Mouse (Mus musculus): ENCODE data around the gene Exosc10.

Exosc10 gene

DNA sequence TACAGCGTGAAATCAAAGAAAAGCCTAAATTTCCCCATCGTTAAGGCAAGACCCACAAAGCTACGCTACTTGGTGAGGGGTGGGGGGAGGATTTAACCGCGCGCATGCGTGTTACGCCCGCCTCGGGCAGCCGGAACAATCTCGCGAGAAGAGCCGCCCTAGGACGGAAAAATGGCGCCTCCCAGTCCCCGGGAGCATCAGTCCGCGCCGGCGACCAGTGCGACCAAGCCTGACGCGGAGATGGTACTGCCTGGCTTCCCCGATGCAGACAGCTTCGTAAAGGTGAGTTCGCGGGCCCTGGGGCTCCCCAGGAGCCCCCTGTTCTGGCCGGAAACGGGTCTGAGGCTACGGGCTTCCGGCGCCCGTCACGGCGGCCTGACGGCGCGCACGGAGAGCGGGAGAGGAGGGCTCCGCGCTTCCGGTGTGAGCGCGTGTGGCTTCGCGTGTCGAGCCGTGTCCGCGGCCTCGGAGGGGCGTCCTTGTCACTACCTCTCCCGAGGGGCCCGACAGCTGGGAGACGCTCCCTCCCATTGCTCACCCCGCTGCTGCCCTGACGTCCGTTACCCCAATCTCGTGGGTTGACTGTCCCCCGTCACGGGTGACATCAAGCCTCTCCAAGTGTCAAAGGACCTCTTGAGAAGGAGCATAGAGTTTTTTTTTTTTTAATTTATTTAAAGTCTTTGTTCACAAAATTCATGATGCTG is at the start of gene Exosc10:
Exosc10 (plus strand) TSS at position 133 of the 704 bp plus-strand sequence.
- in situ Hi-C loops (cut with MseI, MboI) = no loop called here

DNA sequence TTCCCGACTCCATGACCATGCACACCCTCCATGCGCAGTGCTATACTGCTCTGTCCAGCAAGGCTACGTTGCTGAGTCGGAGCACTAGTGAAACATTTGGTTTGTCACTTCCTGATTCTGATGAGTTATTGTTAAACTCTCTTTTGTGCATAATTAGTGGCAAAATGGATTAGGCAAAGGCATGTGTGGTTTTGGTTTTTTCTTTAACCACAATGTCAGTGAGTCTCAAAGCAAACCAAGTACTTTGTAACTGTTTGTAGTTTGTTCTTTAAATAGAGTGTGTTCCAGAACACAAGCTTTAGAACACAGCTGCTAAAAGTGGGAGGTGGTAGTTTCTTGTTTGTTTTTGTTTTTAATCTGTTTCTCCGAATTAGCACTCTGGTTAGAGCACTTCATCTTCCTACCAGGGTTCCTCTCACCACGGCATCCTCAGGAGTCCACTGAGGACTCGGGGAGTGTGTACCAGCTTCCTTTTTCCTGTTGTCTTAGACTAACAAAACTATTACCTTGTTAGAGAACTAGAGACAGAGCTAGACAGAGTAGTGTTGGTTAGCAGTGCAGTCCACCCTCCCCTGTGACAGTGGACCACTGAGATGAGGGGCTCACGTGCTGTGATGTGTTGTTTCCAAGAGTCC is 48.7 kb upstream of the Exosc10 start:
- in situ Hi-C loops (cut with MseI, MboI) = no loop called here

DNA sequence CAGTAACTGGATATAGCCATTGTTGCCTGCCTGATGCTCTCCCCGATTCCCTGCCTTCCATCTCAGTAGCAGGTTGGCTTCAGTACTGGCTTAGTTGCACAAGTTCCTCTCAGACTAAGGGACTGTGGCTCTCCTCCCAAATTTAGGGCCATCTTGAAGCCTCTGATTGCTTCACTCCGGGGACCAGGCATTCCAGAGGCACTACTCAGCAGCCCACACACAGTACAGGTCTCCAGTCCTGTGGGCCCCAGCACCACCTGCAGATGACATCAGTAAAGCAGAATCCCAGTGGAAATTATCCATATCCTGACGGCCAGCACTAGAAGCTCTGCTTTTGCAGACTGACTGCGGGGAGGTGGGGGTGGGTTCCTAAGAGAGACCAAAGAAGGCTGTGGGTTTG is 47.5 kb upstream of the Exosc10 start:
- in situ Hi-C loops (cut with MseI, MboI) = no loop called here

DNA sequence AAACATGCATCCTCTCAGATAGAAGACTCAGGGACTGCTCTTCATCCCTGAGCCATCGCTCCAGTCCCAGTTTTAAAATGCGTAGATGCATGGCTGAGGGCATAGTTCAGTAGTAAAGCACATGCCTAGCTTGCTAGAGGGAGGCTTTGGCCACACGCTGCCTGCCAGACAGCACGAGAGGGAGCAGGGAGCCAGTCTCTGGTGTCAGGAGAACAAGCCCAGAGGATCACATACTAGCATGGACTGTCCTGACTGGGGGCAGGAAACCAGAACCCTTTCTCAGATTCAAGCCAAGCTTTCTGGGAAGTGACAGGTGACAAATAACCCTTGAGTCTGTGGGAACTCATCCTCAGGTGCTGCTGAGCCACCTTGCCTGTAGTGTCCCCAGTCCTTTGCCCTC is 46.9 kb upstream of the Exosc10 start:
- in situ Hi-C loops (cut with MseI, MboI) = no loop called here

DNA sequence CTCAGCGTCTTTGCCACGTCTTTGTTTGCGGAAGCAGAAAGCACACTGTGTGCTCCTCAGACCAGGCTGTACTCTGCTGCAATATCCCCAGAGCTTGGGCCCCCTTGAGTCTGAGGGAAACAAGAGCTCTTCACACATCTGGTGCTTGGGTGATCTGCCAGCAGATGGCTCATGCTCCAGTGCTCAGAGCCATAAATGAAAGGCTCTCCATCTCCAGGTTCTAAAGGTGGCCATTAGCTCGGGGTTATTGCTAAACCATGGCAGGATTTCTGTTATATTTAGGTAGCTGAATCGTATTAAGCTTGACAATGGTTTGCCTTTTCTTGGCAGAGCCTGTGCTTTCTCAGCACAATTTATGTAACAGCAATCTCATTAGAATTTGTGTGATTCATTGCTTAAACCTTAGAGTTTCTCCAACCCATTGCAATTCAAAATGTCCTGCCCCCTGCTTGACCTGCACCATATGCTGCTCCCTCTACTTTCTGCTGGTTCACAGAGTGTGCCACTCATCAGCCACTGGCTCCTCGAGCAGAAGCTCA is 45.1 kb upstream of the Exosc10 start:
- in situ Hi-C loops (cut with MseI, MboI) = no loop called here

DNA sequence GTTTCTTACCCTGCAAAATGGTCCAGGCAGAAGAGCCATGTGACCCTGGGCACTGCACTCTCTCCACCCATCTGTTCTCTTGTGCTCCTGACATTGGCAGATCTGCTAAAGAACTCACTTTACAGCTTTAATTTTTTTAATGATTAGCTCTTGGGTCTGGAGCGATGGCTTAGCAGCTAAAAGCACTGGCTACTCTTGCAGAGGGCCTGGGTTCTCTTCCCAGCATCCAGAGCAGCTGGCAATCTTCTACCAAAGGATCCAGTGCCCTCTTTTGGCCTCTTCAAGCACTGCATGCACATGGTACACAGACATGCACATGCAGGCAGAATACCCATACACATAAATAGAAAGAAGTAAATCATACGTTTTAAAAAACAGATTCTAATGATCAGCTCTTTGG is 42.9 kb upstream of the Exosc10 start:
- in situ Hi-C loops (cut with MseI, MboI) = no loop called here

DNA sequence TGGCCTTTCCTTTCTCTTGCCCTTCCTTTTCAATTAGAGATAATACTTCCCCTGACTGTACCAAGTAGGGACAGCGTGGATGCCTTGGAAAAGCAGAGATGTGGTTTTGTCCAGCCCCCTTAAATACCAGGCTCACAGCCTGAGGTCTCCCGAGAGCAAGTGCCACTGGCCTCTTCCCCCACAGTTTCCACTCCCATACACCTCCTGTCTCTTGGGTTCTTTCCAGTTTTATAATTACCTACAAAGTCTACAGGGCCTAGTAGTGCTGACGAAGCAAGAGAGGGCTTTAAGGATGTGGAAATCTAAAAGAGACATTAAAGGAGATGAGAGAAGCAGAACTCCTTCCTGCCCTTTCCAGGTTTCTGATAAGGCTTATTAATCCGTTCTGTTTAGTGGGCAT is 40.4 kb upstream of the Exosc10 start:
- in situ Hi-C loops (cut with MseI, MboI) = no loop called here

DNA sequence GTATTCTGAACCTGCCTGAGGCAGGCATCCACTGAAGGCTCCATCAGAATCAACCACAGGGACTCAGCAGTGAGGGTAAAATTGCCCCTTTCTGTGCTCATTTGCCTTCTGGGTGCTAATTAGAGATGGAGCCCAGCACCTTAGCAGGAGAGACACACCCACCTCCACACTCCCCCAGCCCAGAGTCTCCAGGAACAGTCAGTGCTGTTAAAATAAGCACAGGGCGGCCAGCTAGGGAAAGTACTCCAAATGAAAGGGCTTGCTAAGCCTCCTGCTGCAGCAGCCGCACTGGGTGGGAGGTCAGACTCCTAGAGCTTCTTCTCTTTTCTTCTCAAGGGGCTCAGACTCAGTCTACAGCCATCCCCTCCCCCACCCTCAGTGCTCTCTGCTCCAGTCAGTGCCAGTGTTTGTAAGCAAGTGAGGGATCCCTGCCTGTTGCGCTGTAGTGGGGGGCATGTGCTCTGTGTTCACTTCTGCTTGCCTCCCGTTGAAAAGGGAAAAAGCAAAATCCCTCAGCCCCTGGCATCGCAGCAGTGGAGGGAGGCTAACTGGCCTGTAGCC is 39.9 kb upstream of the Exosc10 start:
- in situ Hi-C loops (cut with MseI, MboI) = no loop called here

DNA sequence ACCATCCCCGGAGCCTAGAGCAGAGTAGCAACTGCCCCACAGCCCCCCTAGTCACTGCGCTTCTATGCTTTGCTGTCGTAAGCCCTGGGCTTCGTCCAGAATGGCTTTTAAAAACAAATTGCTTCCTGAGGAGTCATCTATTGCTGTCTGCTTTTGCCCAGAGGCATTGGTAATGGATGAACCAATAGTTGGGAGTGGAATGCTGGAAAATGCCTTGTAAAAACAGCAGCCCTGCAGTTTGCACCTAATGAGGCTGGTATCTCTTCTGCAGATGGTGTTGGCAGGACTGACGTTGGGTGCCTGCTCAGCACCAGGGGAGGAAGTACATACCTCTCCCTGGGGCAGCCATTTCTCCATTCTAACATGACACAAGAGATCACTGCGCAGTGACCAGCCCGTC is 34.7 kb upstream of the Exosc10 start:
- in situ Hi-C loops (cut with MseI, MboI) = no loop called here

DNA sequence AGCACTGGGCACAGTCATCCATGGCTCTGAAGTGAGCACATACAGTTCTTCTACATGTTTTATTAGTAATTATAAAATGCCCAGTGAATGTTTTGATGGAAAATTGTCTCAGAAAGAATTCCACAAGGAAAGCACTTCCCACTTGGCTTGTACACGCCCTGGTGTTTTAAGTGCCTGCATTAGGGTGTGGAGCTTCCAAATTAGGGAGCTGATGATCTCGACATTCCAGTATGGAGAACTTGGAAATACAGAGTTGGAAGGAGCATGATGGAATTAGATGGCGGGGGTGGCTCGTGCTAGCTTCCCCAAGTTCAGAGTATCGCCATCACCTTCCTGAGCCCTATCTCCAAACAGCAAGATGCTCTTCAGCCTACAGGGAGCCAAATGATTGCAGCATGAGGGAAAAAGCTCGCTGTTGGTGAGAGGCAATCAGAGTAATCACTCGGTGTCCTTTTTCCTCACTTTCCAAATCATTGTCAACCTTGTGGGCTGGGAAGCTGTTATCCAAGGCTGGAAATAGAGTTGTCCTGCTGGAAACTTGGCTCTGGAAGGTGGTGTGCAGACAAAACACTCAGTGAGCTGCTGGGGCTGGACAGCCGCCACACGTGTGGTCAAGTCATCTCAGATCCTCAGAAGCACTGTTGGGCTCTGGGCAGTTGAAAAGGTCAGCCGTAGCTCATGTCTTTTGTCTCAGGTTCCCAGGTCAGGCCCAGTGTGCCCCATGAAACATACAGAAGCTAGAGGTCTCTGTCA is 30.9 kb upstream of the Exosc10 start:
- in situ Hi-C loops (cut with MseI, MboI) = no loop called here

DNA sequence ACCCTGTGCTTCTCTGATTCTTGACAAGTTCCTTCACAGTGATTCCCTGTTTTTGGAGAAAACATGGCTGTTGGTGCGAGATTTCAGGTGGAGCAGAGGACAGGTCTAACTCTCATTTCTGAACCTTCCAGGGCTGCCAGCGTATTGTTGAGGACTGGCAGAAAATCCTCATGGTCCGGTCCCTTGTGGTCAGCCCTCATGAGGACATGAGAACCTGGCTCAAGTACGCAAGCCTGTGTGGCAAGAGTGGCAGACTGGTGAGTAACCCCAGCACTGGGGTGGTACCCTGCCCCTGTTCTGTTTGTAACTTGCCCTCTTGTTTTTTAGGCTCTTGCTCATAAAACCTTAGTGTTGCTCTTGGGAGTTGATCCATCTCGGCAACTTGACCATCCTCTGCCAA is 27.9 kb upstream of the Exosc10 start:
- in situ Hi-C loops (cut with MseI, MboI) = no loop called here

DNA sequence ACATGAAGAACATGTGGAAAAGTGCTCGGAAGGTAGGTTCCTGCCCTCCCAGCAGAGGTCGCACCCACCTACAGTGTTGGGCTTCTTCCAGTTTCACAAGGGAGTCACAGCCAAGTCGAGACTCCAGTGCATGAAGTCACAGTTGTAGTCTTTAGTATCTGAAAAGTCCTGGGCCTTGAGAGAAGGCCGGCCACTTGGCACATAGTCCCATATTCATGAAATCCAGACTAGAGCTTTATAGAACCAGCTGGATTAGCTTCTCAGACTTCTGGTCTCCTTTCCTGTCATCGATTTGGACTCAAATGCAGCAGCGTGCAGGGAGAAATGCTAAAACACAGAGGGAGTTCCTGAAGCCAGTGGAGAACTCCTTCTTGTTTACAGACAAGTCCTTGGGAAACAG is 27.5 kb upstream of the Exosc10 start:
- in situ Hi-C loops (cut with MseI, MboI) = no loop called here

DNA sequence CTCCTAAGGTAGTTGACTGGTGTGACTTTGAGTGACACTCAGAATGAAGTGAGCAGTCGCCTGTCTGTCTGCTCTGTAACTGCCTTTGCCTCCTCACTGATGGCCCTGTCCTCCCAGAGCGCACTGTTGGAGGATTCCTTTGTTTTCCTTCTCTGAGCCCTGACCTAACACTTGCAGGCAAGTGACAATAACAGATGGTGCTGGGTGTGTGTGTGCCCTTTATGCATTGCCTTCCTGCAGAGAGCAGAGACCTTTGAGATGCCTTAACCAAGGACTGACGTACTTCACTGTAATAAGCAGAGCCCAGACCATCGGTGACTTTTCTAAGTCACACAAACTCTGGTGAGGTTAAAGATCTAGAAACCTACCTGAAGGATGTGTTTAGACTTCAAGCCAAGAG is 26.9 kb upstream of the Exosc10 start:
- in situ Hi-C loops (cut with MseI, MboI) = no loop called here

DNA sequence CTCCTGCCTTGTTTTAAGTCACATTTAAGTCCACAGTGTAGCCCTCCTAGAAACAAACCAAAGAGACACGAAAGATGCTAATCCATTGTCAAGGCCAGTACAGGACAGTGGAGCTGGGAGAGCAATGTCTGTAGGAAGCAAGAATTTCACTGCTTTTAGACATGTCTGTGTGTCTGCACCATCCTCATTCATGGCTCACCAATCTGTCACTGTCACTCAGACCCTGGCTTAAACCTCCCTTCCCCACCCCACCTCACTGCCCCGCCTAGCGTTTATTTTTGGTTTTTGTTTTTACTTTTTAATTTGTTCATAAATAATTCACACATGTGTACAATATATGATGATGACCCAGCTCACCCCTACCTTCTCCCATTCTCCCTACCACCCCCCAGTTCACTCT is 25.7 kb upstream of the Exosc10 start:
- in situ Hi-C loops (cut with MseI, MboI) = no loop called here

DNA sequence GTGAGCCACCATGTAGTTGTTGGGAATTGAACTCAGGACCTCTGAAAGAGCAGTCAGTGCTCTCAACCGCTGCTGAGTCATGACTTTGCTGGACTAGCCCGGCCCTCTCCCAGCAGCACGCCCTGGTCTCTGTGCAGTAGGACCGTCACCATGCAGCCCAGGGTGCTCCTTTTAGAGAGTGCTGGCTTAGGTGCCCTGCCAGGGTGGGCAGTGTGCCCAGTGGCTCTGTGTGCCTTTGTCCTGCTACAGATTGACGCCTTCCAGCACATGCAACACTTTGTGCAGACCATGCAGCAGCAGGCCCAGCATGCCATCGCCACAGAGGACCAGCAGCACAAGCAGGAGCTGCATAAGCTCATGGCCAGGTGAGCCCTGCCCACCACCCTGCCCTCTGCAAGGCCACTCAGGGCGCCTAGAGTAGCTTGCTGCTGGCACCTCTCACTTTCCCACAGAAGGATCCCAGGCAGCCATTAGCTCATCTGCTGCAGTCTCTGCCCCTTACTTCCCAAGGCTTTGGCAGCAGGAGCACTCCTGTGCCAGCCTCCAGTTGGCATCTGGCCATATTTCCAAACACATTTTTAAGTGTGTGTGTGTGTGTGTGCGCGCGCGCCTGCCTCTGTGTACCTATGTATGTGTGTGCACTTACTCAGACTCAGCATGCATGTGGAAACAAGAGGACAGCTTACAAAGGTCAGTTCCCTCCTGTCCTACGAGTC is 24.5 kb upstream of the Exosc10 start:
- in situ Hi-C loops (cut with MseI, MboI) = no loop called here

DNA sequence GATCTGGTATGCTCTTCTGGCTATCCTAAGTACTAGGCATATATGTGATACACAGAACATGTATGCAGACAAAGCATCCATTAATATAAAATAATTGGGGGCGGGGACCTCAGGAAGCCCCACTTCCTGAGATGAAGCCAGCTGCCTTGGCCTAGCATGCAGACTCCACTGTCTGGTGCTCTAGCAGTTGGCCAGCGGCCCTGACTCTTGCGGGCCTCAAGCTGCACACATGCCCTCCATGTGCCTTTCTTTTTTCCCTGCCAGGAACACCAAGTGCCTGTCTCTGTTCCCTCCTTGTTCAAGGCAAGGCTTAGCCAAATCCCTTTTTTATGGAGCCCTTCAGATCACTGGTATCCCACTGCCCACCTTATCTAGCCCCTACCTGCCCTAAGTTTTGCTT is 22.4 kb upstream of the Exosc10 start:
- in situ Hi-C loops (cut with MseI, MboI) = no loop called here

DNA sequence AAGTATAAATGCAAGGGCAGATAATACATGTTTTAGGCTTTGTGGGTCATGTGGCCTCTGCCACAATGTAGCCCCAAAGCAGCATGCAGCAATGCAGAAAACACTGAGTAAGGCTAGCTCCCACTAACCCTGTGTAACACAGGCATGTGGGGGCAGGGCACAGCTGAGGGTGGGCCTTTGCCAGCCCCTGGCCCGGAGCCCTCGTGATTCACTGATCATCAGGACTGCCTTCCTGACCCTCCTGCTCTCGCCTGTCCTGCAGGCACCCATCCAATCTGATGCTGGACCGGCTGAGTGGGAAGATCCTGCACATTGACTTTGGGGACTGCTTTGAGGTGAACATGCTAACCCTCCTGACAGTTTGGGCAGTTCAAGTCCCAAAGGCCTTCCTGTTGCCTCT is 9.1 kb upstream of the Exosc10 start:
- in situ Hi-C loops (cut with MseI, MboI) = no loop called here

DNA sequence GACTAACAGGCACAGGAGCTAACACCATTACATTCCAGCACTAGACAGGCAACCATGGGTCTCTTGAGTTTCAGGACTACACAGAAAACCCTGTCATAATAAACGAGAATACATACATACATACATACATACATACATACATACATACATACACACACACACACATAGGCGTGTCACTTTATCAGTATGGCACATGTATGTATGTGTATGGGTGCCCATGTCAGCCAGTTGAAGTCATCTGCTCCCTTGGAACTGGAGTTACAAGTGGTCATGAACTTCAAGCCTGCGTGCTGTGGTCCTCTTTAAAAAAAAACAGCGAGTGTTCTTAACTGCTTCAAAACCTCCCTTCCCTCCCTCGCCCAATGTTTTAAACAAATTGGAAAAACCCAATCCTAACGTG is 463 bp upstream of the Exosc10 start:
- in situ Hi-C loops (cut with MseI, MboI) = no loop called here

DNA sequence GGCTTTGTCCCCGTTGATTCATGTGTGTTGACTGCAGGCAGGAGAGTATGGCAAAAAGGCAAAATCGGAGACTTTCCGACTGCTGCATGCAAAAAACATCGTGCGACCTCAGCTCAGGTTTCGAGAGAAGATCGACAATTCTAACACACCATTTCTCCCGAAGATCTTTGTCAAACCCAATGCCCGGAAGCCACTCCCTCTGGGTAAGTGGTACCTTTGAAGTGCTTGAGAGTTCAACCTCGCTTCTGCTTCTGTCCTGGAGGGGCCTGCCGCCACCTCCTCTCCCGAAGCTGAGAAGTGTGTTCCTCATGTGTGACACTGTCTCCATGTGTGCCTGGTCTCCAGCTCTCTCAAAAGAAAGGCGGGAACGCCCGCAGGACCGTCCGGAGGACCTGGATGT is 4.4 kb downstream of the Exosc10 start:
- in situ Hi-C loops (cut with MseI, MboI) = no loop called here

DNA sequence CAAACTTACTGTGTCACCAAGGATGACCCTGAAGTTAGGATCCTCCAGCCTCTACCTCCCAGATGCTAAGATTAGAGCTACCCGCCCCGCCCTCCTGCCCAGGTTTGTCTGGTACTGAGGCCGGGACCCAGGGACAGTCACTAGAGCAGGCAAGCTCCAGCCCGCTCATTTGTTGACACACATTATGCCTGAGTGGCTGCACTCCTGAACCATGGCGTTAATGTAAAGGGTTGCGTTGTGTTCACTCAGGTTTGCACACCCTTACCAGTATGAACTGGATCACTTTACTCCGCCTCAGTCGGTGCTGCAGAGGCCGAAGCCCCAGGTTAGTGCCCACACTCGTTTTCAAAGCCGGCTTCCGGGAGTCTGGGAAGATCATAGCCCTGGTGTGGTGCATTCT is 5.4 kb downstream of the Exosc10 start:
- in situ Hi-C loops (cut with MseI, MboI) = no loop called here

DNA sequence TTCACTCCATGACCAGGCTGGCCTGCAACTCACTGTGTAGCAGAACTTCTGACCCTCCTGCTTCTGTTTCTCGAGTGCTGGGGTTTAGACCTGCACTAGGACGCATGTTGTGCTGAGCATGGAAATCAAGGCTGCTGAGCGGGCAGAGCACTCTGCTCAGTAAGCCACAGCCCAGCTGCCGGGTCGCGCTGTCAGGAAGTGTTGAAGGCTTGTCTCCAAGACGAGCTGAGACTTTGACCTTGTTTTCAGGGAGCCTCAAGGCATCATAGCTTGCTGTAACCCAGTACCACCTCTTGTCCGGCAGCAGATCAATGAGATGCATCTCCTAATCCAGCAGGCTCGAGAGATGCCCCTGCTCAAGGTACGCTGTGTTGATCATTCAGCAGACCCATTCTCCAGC is 11.9 kb downstream of the Exosc10 start:
- in situ Hi-C loops (cut with MseI, MboI) = no loop called here

Measured in mouse trophoblast stem cell (cell line).